Mouse (Mus musculus): Measurements from ENCODE around the gene Heatr5a. TPM values are rescaled to one million over a fixed set of nuclear protein-coding genes. Genes with fewer than 3 reads are reported as not detected.

Gene Heatr5a
- polyA plus RNA-seq, 1 experiment from 2014 or later: 19.2 TPM

DNA sequence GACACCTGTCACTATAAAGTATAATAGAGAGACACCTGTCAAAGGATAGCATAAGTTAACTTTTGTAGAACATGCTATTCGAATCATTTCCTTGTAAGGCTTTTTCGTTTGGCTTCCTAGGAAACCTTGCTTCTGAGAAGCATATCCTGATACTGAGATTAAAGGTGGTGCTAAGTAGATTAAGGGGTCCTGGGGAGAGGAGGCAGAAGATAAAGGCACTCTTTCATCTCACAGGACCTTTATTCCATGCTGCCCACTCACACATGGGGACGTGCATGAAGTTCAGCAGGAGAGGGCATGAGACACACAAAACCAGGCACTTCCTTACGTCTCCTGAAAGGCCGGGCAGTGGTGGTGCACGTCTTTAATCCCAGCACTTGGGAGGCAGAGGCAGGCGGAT, 115.7 kb downstream of the Heatr5a start:
- no peak overlapping the region for H3K27ac ChIP-seq (ENCODE audit: low read depth)
- H3K4me2 ChIP-seq: no peak overlapping the region
- ATAC-seq (ENCODE audit: insufficient read depth) (no peak), DNase-seq (no peak)
- WGBS: 69% methylated on average over 7 of the region's 7 CpGs
- no peaks in the 10 kb centered on the region for H3K9me3 ChIP-seq (ENCODE audit: low read depth, low read length)
- no peak overlapping the region for H3K4me3 ChIP-seq (ENCODE audit: low read depth, low read length)
- no peak for TF ChIP-seq CTCF (IDR thresholded peaks at IDR 0.05; ENCODE audit: low read depth)
- no peaks in the 10 kb centered on the region for H3K36me3 ChIP-seq (ENCODE audit: insufficient read depth)
- H3K4me1 ChIP-seq (ENCODE audit: insufficient read depth): no peaks in the 10 kb centered on the region
- no peaks in the 10 kb centered on the region for H3K27me3 ChIP-seq (ENCODE audit: insufficient read depth, low read length)
- H3K9ac ChIP-seq: no peak overlapping the region

DNA sequence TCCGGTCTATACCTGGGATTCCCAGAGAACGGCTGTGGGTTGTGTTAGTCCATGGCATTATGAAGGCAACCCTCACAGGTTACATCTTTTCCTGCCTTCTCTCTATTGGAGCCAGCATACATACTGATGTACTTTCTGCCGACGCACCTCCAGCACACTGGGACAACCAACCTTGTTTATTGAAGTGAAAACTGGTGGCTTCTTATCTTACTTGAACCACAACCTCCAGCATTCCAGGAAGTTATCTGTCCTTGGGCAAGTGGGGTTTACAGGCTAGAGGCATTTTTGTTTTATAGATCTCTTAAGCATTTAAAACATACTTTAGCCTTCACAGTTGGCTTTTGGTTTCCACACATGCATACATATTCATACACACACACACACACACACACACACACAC, 119.5 kb downstream of the Heatr5a start:
- ATAC-seq (ENCODE audit: insufficient read depth): no peak
- TF ChIP-seq CTCF (IDR thresholded peaks at IDR 0.05; ENCODE audit: low read depth): no peak
- WGBS: 83% methylated on average over 4 of the region's 4 CpGs
- no peak for DNase-seq
- H3K27ac ChIP-seq (ENCODE audit: low read depth): no peak overlapping the region
- no peak overlapping the region for H3K4me3 ChIP-seq (ENCODE audit: low read depth, low read length)
- H3K9me3 ChIP-seq (ENCODE audit: low read depth, low read length): no peaks in the 10 kb centered on the region
- H3K9ac ChIP-seq: no peak overlapping the region
- no peaks in the 10 kb centered on the region for H3K36me3 ChIP-seq (ENCODE audit: insufficient read depth)
- no peaks in the 10 kb centered on the region for H3K4me1 ChIP-seq (ENCODE audit: insufficient read depth)
- H3K4me2 ChIP-seq: no peak overlapping the region
- no peaks in the 10 kb centered on the region for H3K27me3 ChIP-seq (ENCODE audit: insufficient read depth, low read length)

DNA sequence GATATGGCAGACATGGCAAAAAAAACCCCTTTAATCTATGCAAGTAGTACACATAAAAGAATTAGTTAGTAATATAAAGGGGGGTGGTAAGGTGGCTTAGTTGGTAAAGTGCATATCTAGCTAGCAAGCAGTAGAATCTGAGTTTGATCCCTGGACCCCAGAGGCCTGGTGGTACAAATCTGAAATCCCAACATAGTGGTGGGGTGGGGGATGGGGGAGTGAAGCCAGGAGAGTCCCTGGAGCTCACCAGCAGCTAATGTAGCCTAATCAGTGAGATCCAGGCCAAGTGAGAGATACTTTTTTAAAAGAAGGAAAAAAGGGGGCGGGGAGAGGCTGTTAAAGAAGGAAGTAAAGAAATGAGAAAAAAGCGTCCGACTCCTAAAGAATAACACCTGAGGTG, 120.0 kb downstream of the Heatr5a start:
- no peak overlapping the region for H3K9ac ChIP-seq
- no peak overlapping the region for H3K27ac ChIP-seq (ENCODE audit: low read depth)
- H3K9me3 ChIP-seq (ENCODE audit: low read depth, low read length): no peaks in the 10 kb centered on the region
- no peak overlapping the region for H3K4me3 ChIP-seq (ENCODE audit: low read depth, low read length)
- no peaks in the 10 kb centered on the region for H3K27me3 ChIP-seq (ENCODE audit: insufficient read depth, low read length)
- TF ChIP-seq CTCF (IDR thresholded peaks at IDR 0.05; ENCODE audit: low read depth): no peak
- no peaks in the 10 kb centered on the region for H3K36me3 ChIP-seq (ENCODE audit: insufficient read depth)
- no peak for ATAC-seq (ENCODE audit: insufficient read depth)
- no peak for DNase-seq
- WGBS: 84% methylated on average over 3 of the region's 3 CpGs
- H3K4me2 ChIP-seq: no peak overlapping the region
- H3K4me1 ChIP-seq (ENCODE audit: insufficient read depth): no peaks in the 10 kb centered on the region

DNA sequence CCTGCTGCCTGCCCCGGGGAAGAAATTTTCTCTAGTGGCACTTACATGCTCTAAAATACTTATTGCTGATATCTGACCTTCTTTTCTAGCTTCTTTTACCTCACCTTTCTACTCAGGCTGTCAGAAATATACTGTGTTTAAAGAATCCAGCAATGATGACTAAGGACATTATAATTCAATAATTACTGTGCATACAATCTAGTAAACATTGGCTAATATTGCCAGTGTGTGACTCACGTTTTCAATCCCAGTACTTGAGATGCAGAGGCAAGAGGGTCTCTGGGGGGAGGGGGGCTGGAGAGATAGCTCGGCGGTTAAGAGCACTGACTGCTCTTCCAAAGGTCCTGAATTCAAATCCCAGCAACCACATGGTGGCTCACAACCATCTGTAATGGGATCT, 120.8 kb downstream of the Heatr5a start:
- no peaks in the 10 kb centered on the region for H3K27me3 ChIP-seq (ENCODE audit: insufficient read depth, low read length)
- ATAC-seq (ENCODE audit: insufficient read depth) (no peak), DNase-seq (no peak)
- 75% methylated on average over 4 of the region's 4 CpGs for whole genome bisulfite sequencing
- no peaks in the 10 kb centered on the region for H3K36me3 ChIP-seq (ENCODE audit: insufficient read depth)
- no peaks in the 10 kb centered on the region for H3K9me3 ChIP-seq (ENCODE audit: low read depth, low read length)
- no peak overlapping the region for H3K27ac ChIP-seq (ENCODE audit: low read depth)
- H3K4me2 ChIP-seq: no peak overlapping the region
- no peak overlapping the region for H3K4me3 ChIP-seq (ENCODE audit: low read depth, low read length)
- no peak for TF ChIP-seq CTCF (IDR thresholded peaks at IDR 0.05; ENCODE audit: low read depth)
- no peaks in the 10 kb centered on the region for H3K4me1 ChIP-seq (ENCODE audit: insufficient read depth)
- H3K9ac ChIP-seq: no peak overlapping the region

DNA sequence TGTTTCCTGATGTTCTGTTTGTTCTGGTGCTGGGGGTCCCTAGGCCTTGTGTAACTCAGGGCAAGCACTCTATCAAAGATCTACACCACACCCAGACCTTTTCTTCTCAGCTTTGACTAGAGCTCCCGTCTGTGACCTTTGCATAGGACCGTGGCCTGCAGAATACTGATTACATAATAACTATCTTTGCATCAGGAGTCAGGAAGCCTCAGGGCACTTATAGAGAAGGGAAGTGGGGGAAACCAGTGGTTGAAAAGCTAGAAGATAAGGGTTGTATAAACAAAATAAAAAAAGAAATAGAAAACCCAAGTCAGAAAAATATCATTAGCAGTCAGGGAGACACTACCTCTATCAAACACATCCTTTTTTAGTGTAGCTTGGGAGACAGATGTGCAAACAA, 121.2 kb downstream of the Heatr5a start:
- Histone ChIP-seq H3K9ac (no peak overlapping the region), H3K36me3 (ENCODE audit: insufficient read depth) (no peaks in the 10 kb centered on the region), H3K27ac (ENCODE audit: low read depth) (no peak overlapping the region), H3K27me3 (ENCODE audit: insufficient read depth, low read length) (no peaks in the 10 kb centered on the region), H3K4me1 (ENCODE audit: insufficient read depth) (no peaks in the 10 kb centered on the region), H3K9me3 (ENCODE audit: low read depth, low read length) (no peaks in the 10 kb centered on the region), H3K4me2 (no peak overlapping the region), H3K4me3 (ENCODE audit: low read depth, low read length) (no peak overlapping the region)
- 69% methylated on average over 2 of the region's 2 CpGs for WGBS
- no peak for ATAC-seq (ENCODE audit: insufficient read depth)
- no peak for TF ChIP-seq CTCF (IDR thresholded peaks at IDR 0.05; ENCODE audit: low read depth)
- DNase-seq: no peak

DNA sequence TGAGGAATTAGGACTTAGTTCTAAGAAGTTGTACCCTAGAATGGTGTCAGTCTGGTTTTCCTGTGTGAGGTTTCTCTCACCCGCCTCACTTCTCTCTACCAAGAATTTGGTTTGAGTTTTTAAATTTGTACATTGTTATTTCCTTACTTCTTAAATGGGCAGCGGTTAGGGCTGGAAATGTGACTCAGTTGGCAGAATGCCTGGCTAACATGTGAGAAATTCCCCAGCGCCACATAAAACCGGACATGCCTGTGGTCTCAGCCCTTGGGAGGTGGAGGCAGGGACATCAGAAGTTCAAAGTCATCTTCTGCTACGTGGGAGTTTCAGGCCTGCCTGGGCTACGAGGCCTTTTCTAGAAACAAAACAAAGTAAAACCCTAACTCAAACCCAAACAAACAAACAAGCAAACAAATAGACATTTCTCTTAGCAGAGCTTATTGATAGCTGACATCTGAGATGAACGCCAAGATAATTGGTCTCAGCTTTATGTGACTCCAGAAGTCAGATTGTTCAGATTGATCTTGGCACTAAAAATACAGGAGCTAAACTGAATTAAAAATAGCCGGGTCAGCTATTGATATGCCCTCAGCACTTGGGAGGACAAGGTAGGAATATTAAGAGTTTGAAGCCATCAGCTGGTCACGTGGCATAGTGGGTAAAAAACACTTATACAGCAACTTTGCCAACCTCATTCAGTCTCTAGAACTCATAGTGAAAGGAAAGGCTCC, 123.0 kb downstream of the Heatr5a start:
- TF ChIP-seq CTCF (IDR thresholded peaks at IDR 0.05; ENCODE audit: low read depth): no peak
- H3K36me3 ChIP-seq (ENCODE audit: insufficient read depth): no peaks in the 10 kb centered on the region
- 62% methylated on average over 9 of the region's 9 CpGs for WGBS

DNA sequence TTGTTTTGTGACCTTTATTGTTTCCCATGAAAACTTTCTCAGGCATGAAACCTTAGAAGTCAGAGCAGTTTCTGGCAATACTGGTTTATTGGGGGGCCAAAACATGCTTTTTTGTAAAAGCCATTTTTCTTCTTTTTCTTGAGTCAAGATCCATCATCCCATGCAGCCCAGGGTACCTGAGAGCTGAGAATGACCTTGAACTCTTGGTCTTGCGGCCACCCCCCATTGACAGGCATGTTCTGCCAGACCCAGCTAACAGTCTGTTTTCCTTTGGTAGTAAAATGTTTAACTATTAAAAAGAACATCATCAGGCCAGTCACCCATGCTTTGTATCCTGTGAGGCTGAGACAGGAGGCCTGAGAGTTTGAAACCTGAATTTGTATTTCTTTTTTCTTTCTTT, 125.9 kb downstream of the Heatr5a start:
- H3K9ac ChIP-seq: peak overlapping the region; percentile 77; the same call in 1 of the 2 replicates
- peaks cover 8% of the 10 kb centered on the region; the same call in 1 of the 2 replicates for H3K4me1 ChIP-seq (ENCODE audit: insufficient read depth)
- TF ChIP-seq CTCF (IDR thresholded peaks at IDR 0.05; ENCODE audit: low read depth): no peak
- 16% methylated on average over 1 of the region's 1 CpGs for WGBS
- no peaks in the 10 kb centered on the region for H3K9me3 ChIP-seq (ENCODE audit: low read depth, low read length)
- no peak overlapping the region for H3K27ac ChIP-seq (ENCODE audit: low read depth)
- H3K4me3 ChIP-seq (ENCODE audit: low read depth, low read length): peak overlapping the region; percentile 52; the same call in 1 of the 2 replicates
- no peaks in the 10 kb centered on the region for H3K36me3 ChIP-seq (ENCODE audit: insufficient read depth)
- peak overlapping the region; percentile 72 for H3K4me2 ChIP-seq
- ATAC-seq (ENCODE audit: insufficient read depth) (peak; percentile 16), DNase-seq (no peak)
- no peaks in the 10 kb centered on the region for H3K27me3 ChIP-seq (ENCODE audit: insufficient read depth, low read length)

More for the DNA sequence above, 123.0 kb downstream of the Heatr5a start:
- ATAC-seq (ENCODE audit: insufficient read depth) (no peak), DNase-seq (peak; percentile 68)
- no peak overlapping the region for H3K4me3 ChIP-seq (ENCODE audit: low read depth, low read length)
- no peaks in the 10 kb centered on the region for H3K27me3 ChIP-seq (ENCODE audit: insufficient read depth, low read length)
- H3K9ac ChIP-seq: no peak overlapping the region
- H3K4me1 ChIP-seq (ENCODE audit: insufficient read depth): peaks cover 8% of the 10 kb centered on the region; the same call in 1 of the 2 replicates
- H3K27ac ChIP-seq (ENCODE audit: low read depth): no peak overlapping the region
- H3K9me3 ChIP-seq (ENCODE audit: low read depth, low read length): no peaks in the 10 kb centered on the region
- H3K4me2 ChIP-seq: no peak overlapping the region

All from lung, embryonic 14.5 days (tissue).